Mouse (Mus musculus): ENCODE data around the gene Pla1a.
A peak's percentile ranks its signal among the peaks of the same experiment; 100 is the strongest.
"Not testable (repeated sequence)": the region's sequence is repeated elsewhere in the genome, so short reads cannot be mapped to it uniquely, and the experiment has no call there.

Pla1a gene

DNA sequence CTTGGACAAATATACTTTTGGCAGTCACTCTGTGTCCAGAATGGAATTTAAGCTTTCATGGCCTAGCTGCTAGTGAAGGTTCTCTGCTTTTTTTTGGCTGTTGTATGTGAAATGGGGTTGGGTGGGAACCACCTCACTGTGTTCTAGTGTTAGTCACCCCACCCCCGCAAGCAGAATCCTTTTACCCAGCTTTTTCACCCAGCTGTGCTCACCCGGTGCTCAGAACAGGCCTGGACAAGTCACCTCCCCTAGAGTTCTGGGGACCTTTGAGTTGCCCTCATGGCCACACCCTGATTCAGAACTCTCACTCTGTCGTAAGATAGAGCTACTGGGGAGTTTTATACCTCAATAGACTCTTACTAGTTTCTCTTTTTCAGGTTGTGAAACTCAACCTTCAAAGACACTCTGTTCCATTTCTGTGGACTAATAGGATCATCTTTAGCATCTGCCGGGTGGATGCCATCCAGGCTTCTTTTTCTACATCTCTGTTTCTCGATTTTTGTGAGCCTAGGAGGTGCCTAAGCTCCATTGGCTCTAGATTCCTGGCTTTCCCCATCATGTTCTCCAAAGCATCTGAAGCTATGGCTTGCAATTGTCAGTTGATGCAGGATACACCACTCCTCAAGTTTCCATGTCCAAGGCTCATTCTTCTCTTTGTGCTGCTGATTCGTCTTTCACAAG, 25.8 kb upstream of the Pla1a start:
- no peak for DNase-seq (ENCODE audit: low spot score)

DNA sequence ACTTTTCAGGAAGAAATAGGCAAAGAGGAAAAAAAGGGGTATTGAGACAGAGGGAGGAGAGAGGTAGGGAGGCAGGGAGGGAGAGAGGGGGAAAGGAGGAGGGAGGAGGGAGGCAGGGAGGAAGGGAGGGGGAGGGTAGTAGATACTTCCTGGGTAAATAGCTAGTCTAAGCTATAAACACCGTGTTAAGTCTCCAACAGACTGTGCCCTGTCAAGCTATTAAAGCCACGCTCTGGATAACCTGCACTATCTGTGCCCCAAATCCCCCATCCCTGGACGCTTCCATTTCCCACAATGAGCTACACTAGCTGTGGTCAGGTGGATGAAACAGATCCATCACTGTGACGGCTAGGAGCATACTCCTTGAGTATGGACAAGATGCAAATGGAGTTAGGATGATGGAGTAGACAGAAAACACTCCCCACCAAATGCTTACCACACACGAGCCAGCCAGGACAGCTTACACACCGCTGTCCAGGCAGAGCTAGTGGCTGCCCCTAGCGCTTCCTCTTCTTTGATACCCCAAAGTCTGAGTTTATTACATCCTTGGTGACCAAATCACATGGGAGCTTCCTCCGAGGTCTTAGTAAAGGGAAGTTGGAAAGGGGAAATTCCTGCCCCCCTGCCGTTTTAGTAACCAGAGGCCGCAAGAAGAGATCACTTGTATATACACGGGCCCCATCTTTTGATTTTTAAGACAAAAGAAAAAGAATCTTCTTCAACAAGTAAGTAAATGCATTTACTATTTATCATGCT, 24.0 kb upstream of the Pla1a start:
- no peak for DNase-seq (ENCODE audit: low spot score)

DNA sequence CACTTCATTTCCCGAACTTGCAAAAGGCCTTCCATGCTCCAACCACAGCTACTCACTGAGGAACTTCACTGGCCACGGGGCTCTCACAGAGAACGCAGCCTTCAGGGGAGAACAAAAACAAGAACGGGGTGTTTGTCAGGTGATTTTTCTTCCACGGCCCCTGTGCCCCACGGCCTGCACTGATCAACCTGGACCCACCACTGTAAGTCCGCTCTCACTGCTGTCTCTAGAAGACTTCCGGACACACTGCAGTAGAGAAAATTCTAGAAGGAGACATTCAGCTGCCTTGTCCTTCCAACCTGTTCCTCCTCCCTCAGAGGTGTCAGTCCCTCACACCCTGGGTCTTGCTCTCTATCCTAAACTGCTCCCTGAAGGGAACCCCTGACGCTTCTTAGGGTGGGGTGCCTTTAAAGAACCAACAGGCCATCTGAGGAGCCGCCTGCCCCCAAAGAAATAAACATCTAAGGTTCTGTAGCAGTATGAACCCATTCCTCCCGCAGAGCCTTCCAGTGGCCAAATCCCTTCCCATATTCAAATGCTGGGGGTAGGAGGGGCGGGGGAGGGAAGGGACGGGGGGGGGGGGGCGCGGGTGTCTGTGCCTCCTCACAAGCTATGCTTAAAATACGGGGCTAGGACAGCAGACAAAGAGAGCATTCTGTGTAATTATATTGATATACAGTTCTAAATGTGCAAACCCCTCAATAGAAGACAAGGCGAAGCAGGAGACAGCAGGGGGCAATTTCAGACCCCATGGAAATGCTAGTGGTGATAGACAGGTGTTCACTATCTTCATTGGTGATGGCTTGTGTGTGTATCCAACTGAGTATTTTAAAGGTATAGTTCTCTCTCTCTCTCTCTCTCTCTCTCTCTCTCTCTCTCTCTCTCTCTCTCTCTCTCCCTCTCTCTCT, 22.8 kb upstream of the Pla1a start, which contains the start of gene Cd80:
Gene Cd80 (plus strand): TSS at position 51 of the 908 bp plus-strand sequence.
- DNase-seq (ENCODE audit: low spot score), result no peak

DNA sequence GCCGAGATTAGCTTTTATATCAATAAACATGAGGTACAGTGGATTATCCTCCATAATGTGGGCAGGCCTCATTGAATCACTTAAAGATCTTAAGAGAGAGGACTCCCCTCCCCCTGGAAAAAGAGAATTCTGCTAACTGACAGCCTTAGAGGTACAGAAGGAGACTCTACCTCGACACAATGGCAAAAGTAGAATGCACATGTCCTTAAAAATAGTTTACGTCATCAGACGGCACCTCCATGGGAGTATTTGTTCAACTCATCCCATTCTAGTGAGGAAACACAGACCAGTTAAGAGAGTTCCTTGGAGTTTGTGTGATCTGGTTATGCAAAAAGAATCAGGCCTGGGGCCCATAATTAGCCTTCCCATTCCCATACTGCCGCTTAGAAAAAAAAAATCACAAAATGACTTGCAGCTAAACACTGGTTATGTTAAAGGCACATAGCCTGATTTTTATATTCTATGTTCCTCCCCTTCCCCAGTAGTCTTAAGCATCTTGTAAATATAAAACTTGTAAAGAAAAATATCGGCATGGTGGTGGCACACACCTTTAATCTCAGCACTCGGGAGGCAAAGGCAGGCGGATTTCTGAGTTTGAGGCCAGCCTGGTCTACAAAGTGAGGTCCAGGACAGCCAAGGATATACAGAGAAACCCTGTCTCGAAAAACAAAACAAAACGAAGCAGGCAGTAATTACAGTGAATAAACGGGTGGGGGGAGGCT, 21.7 kb upstream of the Pla1a start:
- no peak for DNase-seq (ENCODE audit: low spot score)

DNA sequence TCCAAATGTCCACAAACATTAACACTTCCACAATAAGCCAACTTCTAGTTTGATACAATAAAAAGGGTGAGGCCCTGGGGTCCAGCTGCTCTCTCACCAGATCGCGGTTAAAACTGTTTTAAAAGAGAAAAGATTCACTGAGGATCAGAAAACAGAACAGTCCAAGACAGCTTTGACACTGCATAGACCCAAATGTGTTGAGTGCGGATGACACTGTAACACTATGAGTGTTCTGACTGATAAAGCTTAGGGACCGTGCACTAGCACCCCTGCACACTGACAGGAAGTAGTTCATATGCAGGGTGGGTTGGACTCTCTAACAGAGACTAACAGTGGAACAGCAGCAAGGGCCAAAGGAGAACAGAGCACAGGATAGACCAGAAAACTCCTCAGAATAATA, 21.0 kb upstream of the Pla1a start:
- no peak for DNase-seq (ENCODE audit: low spot score)

DNA sequence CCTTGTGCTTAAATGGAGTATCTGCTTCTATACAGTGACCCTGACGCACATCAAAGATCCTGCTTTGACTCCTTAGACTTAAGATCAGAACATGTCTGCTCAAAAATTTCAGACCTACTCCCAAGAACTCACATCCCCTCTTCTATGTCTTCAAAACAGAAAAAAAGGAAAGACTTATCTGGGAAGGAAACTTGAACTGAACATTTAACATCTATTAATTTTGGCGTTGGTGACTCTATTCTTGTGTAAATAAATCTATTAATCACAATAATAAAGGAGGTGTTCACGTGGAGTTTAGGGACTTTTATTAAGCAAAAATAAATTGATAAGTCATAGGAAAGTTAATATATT, 20.2 kb upstream of the Pla1a start:
- DNase-seq (ENCODE audit: low spot score), result no peak

DNA sequence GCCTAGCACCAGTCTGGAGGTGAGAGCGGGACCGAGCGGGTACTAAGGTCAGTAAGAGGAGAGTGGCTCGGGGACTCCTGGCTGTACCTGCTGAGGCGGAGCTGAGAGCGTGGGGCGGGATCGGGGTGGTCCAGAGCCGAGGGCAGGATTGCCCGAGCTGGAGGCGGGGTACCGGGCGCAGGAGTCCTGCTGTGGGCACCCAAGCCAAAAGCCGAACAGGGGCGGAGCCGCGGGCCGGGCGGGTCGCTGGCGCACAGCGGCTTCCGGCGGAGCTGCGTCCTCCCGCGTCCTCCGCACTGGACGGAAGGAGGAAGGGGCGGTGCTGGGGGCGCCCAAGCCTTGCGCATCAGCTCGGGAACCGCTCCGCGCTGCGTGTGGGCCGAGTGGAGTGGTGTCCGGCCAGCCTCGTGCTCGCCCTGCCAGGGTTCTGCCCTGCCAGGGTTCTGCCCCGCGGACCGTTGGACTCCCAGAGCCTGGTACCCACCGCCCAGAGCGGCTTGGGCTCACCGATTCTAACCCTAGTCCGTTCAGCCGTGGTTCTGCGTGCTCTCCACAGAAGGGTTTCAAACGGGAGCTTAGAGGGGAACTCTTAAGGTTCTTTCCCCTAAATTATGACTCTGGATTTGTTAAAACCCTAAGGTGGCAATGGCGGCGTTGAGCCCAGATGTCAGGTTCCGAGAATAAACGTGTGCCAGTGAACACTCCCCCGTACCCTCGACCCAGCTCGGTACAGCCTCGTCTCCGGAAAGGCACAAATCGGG, 19.7 kb upstream of the Pla1a start, which contains the start of gene Adprh:
Gene Adprh (minus strand): TSS at position 262 of the 761 bp plus-strand sequence.
- DNase-seq (ENCODE audit: low spot score), result peak; percentile 92

DNA sequence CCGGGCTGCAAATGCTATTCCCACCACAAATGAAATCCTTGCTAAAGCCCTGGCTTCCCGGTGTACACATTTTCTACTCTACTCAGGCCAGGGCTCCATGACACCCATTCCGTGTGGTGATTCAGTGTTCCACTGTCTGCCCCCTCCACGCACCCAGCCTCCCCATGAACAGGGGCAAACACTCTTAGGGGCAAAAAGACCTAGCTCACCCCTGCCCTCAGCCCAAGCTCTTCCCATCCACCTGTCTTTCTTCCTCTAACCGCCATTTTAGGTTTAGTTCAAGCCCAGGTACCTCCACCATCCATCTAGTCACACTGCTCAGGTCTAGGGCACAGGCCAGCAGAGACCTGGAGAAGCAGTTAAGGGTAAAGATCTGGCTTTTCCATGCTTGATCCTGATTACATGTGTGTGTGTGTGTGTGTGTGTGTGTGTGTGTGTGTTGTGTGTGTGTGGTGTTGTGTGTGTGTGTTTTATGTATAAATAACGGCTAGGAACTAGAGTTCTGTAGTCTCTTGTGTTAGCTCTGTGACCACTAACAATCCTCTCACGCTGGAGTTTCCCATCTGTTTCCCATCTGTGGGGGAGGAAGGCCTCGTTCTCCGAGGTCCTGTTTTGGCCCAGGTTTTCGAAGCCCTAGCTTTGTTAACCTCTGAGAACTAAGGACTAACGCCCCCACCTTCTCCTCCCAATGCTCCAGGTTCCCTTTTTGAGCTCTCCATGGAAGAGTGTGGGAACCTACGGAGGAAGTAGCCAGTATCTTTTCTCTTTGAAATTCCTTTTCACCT, 18.7 kb upstream of the Pla1a start:
- no peak for DNase-seq (ENCODE audit: low spot score)

DNA sequence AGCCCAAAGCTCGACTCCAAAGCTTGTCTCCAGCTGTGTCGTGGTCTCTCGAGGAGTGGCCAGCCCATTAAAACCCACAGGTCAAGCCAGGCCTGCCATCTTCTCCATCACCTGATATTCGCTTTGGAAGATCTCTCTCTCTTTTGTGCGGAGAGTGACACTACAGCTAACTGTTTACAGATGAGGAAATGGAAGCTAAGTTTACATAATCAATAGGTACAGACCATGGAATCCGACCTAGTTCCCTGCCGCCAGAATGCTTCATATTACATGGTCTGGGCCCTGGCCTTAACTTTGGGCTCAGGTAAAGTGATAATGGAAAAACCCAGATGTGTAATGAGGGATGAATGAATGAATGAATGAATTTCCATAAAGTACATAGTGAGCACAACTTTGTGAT, 17.8 kb upstream of the Pla1a start:
- DNase-seq (ENCODE audit: low spot score), result no peak

DNA sequence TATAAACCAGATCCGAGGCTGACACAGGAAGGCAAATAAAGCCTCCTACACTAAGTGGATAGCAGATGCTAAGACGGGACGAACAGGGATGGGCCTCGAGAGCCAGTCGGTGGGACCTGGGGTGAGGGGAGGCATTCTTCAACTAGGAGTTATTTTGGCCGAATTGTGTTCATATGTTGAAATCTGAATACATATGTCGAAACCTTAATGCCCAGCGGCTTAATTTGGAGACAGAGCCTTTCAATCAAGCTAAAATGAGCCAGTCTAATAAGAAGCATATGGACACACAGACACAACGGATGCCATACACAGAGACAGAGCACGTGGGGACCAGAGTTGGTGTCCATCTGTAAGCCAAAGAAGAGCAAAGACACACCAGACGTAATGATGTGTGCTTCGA, 15.5 kb upstream of the Pla1a start:
- DNase-seq (ENCODE audit: low spot score), result no peak

DNA sequence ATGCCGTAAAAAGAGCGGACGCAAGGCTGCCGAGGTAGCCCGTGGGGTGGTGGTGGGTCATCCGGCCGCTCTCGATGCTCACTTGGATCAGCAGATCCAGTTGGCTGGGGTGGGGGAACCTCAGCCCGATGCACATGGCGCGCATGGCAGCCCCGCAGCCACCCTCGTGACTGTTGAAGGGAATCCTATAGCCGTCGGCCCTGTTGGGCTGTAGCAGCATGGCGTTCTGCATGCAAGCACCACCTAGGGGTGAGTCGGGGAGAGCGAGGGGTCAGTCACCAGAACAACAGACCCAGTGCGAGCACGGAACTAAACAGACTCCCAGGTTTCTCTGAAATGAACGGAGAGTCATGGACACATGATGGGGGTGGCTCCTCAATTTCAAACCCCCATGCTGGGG, 14.4 kb upstream of the Pla1a start:
- DNase-seq (ENCODE audit: low spot score), result no peak

DNA sequence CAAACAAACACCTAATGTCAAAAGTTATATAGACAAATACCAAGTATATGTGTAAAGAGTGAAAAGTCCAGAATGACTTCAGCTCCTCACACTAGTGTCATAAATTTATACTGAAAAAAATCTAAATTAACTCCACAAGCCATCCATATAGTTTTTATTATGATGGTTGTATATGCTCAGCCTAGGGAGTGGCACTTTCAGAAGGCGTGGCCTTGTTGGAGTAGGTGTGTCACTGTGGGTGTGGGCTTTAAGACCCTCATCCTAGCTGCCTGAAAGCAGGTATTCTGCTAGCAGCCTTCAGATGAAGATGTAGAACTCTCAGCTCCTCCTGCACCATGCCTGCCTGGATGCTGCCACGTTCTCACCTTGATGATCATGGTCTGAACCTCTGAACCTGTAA, 13.2 kb upstream of the Pla1a start:
- not testable (repeated sequence) for DNase-seq (ENCODE audit: low spot score)

DNA sequence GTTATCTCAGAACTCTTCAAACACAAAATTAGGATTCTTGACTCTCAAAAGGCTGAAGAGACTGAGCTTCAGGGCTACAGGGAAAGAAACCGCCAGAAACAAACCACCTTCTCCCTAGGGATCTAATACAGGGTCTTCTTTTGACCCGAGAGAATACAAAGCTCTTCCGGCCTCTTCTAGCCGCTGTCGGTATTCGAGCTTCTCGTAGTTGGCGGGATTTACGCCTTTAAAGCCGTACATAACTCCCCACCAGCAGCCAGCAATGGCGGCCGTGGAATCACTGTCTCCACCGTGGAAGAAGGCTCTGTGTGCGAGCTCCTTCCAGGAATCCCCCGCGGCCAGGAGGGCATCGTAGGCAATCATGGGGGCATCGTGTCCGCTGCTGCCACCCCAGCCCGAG, 12.6 kb upstream of the Pla1a start:
- DNase-seq (ENCODE audit: low spot score), result no peak

DNA sequence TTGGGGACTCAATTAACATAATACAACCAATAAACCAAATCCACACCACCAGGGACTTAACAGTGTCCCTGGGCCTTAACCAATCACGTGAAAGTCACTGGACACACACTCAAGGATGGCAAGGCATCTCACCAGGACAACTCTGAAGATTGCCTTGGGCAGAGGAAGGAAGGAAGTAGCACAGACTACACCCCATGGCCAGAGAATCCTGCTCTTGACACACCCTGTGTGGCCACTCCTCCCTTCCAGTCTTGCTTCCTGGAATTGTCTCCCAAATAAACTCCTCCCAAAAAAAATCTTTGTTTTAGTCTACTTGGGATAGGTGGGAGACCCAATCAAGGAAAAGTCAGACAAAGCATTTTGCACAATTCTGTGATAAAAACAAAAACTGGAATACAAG, 12.1 kb upstream of the Pla1a start:
- no peak for DNase-seq (ENCODE audit: low spot score)

DNA sequence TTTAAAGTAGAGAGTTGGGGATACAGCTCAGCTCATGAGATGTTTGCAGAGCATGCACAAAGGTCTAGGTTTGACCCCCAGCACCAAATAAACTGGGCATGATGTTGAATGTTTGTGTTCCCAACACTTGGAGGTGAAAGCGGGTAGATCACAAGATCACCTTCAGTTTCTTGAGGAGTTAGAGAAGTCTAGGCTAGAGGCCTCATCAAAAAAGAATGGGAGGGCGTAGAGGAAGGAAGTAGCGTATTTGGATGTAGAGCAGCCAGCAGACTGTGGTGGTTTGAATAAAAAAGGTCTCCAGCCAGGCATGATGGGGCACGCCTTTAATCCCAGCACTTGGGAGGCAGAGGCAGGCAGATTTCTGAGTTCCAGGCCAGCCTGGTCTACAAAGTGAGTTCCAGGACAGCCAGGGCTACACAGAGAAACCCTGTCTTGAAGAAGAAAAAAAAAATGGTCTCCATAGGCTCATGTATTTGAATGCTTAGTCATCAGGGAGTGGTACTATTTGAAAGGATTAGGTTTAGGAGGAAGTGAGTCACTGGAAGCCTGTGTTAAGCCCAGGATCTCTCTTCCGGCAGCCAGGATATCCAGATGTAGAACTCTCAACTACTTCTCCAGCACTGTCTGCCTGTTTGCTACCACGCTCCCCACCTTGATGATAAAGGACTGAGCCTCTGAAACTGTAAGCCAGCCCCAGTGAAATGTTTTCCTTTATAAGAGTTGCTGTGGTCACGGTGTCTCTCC, 10.9 kb upstream of the Pla1a start:
- no peak for DNase-seq (ENCODE audit: low spot score)

DNA sequence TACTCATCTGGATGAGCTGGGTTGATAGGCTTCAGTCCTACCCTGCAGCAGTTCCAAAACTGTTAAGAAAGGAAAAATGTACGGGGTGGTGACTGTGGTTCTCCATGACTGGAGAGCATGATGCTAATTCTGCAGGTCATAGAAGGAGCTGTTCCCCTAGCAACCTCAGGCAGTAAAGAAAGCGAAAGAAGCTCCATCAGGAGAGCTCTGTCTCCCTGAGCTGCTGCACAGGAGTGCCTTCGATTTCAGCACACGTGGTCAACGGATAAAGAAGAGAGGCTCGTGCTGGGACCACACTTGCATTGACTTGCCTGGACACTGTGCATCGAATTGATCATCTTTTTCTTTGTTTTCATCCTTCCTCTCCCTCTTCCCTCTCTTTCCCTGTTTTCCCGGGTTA, 9.3 kb upstream of the Pla1a start:
- DNase-seq (ENCODE audit: low spot score), result no peak

DNA sequence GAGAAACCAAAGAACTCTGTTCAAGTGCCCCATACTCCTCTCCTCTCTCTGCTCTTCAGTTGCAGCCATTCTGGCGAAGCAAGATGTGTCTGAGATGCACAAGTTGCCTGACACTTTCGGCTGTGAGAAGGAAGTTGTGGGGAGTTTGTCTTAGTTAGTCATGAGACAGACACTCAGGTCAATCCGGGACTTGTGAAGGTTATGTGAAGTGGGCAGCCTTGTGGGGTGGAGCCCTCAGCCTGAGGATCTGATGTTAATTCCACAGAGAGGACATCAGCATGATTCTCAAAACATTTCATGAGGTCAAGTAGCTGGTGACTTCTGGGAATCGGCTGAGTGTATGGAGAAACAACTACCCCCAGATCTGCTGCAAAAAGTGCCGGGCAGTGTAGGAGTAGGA, 8.7 kb upstream of the Pla1a start:
- DNase-seq (ENCODE audit: low spot score), result no peak

DNA sequence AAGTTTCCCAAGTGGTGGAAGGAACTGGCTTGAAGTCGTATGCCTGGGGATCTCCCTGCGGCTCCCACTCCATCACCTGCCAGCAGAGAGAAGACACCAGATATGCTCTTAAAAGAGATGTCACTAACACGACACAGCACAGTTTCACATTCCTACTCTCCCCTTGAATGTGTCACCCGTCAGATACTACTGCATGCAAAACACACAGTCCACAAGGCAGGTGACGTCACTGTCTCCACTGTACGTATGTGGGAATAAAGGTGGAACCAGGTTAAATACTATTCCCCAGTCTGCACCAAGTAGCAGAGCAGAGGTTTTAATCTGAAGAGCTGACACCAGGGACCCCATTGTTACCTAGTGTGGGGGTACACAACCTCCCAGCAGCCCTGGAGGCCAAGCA, 7.5 kb upstream of the Pla1a start:
- no peak for DNase-seq (ENCODE audit: low spot score)

DNA sequence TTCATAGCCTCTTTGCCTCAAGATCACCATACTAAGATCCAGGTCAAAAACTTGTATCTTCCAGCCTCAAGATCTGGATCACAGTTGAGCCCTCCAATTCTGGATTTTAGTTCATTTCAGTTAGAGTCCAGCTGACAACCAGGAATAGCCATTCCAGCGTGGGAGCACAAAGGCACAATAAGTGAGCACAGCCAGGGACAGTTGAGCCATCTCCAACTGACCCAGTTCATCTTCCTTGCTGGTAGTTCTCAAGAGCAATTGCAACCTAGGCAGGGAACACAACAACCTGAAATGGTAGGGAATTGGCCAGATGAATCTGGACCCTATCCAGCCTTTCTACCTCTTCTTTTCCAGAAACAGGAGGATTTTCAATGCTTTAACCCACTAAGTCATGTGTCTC, 6.2 kb upstream of the Pla1a start:
- DNase-seq (ENCODE audit: low spot score), result no peak

DNA sequence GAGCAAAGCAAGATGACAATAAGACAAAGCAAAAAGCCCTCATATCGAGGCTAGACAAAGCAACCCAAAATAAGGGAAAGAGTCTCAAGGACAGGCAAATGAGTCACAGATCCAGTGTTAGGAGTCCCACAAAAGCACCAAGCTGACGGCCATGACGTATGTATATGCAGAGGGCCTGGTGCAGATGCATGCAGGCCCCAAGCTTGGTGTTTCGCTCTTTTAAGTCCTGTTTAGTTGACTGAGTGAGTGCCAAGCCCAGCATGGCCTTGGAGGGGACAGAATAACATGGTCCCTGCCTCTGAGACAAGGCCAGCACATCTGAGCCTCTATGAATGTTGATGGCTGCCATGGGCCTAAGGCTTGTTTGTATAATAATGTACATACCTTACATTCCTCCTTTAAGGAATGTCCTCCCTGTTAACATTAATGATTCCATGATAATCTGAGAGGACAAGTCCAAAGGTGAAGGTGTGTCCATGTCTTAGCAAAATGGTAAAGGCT, 1.4 kb upstream of the Pla1a start:
- no peak for DNase-seq (ENCODE audit: low spot score)

Measured in testis, postnatal 10 days (tissue).